Mouse (Mus musculus): Measurements from ENCODE around the gene Mybl2. TPM values are rescaled to one million over a fixed set of nuclear protein-coding genes. Genes with fewer than 3 reads are reported as not detected.
"Not testable (repeated sequence)": the region's sequence is repeated elsewhere in the genome, so short reads cannot be mapped to it uniquely, and the experiment has no call there.

The Mybl2 gene
- 1 to 10 TPM; 1.9 to 2.0 TPM for total RNA-seq (2021)
- long read RNA-seq, experiment 1, partial matches to known transcripts = 1 of 2 reads
- long read RNA-seq, experiment 1, other reads (novel, unspliced or antisense) = 0 of 2 reads
- long read RNA-seq, experiment 2 = 0 reads

DNA sequence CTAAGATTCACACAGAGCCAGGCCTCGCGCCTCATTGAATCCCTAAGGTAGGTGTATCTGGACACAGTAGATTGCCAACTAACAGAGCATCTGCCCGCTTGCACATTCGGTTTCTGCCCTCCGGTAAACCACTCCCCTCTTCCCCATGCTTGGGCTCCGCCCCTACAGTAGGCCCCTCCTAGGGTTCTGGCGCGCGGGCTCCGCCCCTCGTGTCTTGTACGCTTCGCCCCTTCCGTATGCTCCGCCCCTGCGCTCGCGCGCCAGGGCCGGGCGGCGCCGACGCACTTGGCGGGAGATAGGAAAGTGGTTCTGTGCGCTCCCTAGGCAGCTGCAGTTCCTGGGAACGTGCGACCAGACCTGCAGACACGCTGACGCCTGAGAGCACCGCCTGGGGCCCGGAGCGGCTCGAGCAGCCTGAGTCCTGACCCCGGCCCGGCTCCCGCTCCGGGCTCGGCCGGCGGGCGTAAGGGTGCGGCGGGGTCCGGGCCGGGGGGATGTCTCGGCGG lies at the start of gene Mybl2:
Mybl2 (plus strand) TSS at position 353 of the 506 bp plus-strand sequence.
- DNase-seq = peak; percentile 97

DNA sequence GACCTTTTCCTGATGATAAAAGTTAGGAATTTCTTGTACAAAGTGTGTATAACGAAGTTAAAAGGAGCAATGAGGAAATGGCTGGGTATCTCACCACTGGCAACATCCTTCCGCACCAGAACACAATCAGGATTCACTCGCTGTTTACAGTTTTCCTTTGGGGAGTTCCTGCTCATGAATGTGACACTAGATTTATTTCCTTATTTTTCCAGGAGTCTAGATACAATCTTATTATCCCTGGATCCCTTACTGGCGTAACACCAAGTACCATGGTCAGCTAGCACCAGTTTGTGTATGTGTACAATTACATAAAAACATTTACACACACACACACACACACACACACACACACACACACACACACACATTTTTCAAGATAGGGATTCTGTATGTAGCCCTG lies 47.2 kb upstream of the Mybl2 start:
- no peak for DNase-seq

DNA sequence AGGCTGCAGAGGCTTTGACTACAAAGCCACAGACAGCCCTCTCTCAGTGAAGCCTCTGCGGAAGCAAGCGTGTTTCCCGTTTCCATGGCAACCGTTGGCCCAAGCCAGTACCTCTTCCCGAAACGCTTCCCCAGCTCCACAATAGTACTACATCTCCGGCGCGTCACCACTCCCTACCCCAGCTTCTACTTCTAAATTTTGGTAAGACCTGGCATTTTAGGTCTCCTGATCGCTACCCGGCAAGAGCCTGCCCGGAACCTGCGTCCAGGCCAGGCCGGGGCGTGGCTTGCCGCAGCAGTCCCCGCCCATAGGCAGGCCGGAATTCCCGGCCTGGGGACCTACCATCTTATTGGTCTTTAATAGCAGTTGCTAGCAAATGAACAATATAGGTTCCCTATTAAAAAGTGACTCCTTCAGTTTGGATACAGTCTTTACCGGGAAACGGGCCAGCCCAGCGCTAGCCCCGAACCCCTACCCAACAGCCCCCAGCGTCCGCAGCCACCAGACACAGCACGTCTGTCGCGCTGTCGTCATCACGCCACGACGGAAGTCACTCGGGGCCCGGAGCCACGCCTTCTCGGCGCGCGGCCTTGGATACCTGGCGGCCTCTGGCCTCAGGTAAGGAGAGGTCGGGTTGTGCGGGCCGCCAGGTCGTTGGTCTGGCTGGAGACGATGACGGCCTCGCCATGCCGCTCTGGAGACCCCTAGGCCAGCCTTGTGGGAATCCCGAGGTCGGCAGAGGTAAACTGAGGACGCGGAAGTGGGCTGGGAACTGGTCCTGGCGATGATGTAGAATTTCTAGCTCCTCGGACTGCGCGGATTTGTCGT lies 37.4 kb upstream of the Mybl2 start, which contains the start of gene Ift52:
Ift52 (plus strand) TSS at position 439 of the 828 bp plus-strand sequence.
- DNase-seq = peak; percentile 92 to 93

DNA sequence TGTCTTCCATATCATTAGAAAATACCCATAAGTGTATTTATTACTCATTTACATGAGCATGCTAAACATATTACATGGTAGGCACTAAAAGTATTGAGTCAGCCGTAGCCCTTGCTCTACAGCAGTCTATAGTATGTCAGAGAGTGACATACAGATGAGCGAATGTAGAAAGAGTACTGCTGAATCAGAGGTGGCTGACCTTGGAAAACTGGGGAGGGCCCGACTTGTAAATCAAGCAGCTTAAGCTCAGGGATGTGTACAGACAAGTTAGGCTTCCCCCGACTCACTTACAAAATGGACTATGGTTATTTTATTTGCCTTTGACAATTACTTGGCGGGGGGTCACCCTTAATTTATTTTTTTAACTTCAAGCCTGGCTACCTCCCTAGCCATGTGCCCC lies 23.2 kb upstream of the Mybl2 start:
- DNase-seq = peak in 1 of 2 experiments; percentile 28

DNA sequence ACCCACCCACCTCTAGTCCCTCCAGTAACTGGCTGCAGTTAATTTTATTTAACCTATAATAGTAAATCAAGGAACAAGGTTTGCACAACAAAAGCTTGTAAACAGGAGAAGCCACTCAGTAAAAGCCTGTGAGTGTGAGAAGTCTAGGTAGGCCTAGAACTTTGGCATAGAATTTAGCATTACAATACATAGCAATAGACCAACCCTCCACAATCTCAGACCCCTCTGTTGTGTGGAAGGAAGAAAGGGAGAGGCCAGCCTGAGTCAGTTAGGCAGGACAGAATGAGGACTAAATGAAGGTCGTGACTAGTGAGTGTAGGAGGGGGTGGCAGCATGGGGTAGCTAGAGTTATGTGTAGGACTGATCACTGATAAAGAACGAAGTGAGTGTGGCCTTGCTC lies 22.7 kb upstream of the Mybl2 start:
- no peak for DNase-seq

DNA sequence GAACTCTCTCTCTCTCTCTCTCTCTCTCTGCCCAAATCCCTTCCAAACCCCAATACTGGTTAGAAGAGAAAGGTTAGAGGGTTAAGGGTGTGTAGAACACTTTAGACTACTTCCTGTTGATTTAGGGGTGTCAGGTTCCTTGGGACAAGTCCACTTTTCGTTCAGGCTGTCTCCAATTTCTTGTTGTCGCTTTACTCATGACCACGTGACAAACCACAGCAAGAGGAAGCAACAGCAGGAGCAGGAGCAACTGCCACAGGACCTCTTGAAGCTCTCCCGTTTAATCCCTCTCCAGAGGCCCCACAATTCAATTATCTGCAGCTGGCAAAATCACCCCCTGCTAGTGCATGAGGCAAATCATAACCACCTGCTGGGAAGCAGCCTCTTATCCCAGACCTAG lies 21.9 kb upstream of the Mybl2 start:
- no peak for DNase-seq

DNA sequence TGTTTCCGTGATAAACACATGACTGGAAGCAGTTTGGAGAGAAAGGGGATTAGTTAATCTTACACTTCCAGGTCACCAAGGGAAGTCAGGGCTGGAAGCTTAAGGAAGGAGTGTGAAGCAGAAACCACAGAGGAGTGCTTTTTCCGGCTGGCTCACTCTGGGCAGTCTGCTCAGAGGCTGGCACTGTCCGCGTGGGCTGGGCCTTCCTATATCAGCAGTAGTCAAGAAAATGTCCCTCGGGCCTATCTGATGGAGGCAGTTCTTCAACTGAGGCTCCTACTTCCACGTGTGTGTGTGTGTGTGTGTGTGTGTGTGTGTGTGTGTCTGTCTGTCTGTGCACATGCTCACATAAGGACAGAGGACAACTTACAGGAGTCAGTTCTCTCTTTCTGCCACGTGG lies 14.5 kb upstream of the Mybl2 start:
- no peak for DNase-seq

DNA sequence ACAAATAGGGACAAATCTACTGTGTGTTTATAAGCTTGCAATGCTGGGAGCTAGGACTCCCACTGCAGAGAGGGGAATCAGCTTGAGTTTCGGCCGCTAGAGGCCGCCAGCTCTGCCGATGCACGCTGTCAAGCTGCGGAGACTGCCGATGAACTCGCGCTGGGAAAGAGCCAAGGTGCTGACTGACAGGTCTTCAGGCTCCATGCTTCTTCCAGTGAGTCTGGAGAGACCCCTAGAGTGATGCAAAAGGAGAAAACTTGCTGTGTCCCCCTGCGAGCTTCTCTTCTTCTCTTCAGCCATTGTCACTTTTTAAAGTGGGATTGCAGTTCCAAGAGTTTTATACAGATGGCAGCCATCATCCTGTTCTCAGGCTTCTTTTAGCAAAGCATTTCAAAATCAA lies 6.4 kb upstream of the Mybl2 start:
- peak; percentile 81 to 88 for DNase-seq

DNA sequence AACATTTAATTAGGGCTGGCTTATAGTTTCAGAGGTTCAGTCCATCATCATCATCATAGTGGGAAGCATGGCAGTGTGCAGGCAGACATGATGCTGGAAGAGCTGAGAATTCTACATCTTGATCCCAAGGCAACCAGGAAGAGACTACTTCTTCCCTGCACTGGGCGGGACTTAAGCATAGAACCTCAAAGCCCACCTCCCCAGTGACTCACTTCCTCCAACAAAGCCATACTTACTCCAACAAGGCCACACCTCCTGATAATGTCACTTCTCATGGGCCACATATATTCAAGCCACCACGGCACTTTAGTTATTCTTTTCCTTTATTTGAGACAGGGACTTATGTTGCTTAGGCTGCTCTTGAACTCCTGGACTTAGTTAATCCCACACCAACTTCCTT lies 5.4 kb upstream of the Mybl2 start:
- no peak for DNase-seq

DNA sequence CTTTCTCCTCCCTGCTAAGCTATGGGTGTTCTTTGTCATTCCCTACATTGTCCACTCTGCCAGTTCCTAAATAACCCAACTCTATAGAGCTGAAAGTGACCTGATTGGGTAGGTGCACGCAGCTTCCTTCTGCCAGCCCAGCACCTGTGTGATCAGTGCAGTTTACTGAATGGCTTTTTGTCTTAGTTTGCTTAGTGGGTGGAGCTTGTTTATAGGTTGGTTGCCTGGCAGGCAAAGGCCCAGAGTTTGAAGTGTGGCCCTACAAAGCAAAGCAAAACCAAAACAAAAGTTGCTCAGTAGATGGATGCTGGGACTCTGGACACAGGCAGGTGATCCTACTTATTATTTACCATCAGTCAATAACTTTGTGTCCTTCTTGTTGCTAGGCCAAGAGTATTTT lies 2.8 kb upstream of the Mybl2 start:
- no peak for DNase-seq

DNA sequence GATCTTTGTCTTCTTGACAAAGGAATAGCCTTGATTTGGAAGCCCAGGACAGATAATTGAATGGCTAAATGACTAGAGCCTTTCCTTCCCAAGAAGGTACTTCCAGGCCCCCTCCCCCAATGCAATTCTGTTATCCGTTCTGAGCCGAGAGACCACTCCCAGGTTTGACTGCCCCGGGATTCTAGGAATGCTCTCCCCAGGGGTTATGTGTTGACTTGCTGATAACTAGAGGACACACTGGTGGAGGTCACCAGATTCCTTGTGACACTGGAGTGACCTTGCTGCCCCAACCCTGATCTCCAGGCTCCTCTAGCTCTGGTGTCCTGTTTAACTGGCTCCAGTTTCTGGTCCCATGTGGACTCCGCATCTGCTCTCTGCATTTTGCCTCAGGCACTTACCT lies 2.4 kb upstream of the Mybl2 start:
- no peak for DNase-seq

DNA sequence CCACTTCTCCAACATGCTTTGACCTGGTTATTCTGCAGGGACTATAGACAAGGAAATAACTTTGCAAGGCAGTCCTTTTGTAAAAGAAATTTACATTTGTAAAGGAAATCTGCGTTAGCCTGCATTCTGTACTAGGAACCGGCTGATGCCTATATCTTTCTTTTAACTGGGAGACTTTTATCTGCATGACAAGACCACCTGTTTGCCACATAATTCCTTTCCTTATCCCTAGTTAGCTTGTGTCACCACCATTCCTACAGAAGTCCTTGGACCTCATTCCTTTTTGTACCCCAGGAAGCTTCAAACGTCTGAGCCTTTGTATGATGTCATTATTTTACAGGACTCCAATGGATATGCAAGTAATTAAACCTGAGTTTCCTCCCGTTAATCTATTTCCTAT lies 1.7 kb upstream of the Mybl2 start:
- DNase-seq = no peak

DNA sequence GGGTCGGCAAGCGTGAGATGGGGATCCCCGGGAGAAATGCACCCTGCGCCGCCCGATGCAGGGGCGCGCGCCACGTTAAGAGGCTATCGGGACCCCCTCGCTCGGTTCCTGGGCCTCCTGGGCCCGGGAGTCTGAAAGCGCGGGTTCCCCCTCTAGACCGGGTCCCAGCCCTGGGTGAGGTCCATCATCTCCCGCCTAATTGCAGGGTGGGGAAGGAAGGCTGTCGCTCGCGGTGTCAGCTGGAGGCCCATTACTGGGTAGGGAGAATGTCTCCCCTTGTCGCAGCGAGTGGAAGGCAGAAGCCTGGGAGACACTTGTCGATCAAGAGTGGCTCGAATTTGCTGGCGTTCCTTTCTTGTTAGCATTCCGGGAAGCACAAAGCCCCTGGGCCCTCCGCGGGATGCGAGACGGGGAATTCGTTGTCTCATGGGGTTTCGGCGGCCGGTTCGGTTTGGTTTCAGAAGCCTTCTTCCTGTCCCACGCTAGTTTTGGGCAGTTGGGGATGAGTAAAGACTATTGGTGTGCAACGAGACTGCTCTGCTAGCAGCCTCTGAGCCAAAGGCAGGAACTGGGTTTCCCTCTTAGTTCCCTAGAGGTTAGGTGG lies 506 bp downstream of the Mybl2 start:
- DNase-seq = no peak

DNA sequence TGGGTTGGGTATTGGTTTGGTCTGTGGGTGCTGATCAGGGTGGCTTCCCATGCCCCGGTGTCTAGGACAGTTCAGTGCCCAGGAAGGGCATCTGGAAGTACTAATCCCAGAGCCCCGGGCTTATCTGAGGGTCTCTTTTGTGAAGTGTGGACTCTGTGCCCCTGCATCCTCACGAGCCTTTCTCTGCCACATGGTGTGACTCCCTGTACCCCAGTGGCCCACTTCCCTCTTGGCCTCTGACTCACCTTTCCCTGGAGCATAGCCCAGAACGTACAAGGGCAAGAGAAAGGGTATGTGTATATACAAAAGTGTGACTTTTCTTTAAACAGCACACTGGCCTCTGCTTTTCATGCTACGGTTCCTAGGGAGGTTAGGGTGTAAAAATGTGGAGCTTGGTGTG lies 1.2 kb downstream of the Mybl2 start:
- DNase-seq = peak; percentile 72 to 83

DNA sequence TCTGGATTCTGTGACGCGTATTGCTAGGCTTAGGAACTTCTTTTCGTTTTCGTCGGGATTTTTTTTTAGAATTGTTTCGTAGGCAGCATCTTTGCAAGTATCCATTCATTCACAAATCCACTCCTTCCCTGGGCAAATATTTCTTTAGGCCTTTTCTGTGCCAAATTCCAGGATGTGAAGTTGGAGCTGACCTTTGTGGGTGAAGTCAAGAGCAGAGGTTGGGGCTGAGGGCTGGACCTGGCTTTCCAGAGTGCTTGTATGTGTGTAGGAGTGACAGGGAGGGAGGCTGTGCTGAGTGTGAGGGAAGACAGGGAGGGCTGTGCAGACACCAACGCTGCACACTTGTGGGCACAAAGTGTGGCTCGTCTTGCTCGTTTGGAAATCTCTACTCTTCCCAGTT lies 2.1 kb downstream of the Mybl2 start:
- DNase-seq = no peak

DNA sequence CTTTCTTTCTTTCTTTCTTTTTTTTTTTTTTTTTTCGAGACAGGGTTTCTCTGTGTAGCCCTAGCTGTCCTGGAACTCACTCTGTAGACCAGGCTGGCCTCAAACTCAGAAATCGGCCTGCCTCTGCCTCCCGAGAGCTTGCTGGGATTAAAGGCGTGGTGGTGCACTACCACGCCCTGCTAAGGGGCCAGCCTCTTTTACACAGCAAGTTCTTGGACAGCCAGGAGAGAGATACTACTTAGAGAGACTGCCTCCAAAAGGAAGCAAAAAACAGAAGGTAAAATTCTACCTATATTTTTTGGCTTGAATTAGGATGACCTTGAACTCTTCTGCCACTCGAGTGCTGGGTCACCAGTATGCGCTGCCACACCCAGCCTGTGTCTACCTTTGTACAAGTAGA lies 4.5 kb downstream of the Mybl2 start:
- DNase-seq = not testable (repeated sequence)

DNA sequence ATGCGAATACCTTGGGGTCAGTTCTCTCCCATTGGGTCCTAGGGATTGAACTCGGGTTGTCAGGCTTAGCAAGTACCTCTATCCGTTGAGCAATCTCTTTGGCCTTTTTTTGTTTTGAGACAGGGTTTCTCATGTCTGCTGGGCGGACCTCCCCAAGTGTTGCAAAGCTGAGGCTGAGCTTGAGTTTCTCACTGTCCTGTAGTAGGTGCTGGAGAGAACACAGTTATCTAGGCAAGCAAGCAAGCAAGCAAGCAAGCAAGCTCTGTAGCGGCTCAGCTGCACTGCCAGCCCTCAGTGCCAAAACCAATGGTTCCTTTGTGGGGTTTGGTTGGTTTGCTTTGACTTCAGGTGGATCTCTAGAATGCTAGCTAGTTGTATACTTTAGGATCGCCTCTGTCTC lies 6.1 kb downstream of the Mybl2 start:
- DNase-seq = no peak

DNA sequence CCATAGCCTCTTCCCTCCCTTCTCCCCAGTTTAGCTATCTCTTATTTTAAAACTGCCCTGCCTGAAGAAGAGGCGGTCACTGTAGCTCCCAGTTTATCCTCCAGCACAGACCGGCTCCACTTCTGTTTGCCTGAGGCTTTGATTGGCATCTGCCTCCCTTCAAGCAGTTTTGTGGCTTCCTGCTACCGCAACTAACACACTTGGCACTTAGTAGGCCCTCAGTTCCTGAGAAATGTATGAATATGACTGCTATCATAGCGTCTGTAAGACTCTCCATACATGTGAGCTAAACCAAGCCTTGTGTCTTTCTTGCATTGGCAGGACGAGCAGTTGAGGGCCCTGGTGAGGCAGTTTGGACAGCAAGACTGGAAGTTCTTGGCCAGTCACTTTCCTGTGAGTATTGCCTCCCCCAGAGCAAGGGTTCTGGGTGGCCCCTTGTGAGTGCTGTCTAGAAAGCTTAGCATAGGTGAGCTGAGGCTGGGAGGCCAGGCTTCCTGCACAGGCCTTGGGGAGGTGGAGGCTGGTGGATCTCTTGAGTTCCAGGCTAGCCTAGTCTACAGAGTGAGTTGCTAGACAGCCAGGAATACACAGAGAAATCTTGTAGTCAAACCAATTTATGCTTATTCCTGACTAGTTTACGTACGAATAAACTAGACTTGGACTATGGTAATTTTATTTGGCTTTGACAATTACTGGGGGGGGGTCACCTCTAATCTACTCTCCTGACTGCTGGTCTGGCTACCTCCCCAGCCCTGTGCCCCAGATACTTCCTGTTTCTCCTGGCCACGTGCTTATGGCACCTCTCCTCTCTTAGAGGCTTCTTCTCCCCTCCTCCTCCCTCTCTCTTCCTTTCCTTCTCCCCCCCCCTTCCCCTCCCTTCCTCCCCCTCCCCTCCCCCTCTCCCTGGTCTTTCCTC lies 7.0 kb downstream of the Mybl2 start:
- DNase-seq = no peak

DNA sequence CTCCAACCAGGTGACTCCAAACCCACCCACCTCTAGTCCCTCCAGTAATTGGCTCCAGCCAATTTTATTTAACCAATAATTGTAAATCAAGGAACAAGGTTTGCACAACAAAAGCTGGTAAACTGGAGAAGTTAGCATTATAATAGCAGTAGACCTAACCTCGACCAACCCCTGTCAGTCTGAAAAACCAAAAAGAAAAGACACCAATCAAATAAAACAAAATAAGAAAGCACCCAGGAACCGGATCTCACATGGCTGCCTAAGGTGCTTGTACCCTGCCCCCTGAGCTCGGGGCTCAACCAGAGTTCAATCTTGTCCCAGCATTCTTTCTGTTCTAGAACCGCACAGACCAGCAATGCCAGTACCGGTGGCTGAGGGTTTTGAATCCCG lies 7.6 kb downstream of the Mybl2 start:
- no peak for DNase-seq

DNA sequence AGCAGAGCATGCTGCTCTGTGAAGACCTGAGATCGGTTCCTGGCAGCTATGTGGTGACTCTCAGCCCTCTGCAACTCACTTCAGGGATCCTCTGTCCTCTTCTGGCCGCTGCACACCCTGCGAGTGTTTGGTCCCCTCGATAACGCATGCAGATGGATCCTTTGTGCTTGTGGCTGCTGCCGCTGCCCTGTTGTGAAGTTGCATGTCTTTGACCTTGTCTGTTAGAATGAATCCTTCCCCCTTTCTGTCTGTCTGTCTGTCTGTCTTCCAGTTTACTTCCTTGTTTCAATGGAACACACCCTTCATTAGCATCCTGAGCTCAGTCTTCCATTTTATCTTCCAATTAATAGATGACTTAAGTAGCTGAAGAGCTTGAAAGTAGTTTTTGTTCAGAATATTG lies 11.8 kb downstream of the Mybl2 start:
- no peak for DNase-seq

DNA sequence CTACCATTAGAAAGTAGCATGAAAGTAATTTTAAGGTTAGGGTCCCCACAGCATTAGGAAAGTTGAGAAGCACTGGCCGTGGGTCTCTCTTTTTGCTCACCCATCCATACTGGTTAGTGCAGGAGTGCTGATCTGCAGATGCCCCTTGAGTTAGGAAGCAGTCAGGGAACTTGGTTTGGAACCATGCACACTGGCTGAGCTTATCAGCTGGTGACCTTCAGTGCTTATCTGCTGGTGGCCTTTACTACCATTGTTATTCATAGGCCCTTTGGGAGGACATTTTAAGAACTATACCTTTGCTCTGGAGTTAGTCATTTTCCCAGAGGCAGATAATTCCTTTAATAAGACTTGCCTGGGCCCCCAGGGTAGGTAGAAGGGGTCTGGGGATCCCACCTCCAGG lies 12.7 kb downstream of the Mybl2 start:
- DNase-seq = peak in 1 of 2 experiments; percentile 16

DNA sequence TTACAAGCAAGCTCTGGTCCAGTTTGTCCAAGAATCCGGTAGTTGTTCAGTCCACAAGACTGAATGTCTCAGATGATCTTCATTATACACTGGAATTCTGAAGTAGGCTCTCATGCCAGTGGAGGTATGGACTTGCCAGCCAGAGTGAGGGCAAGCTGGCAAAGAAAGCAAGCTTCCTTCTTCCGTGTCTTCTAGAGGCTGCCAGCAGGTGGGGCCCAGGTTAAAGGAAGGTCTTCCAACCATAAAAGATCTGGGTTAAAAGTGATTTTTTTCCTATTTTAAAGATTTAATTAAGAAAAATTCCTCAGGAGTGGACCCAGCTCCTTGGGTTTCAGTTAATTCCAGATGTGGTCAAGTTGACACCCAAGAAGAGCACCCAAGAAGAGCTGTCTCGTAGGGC lies 15.7 kb downstream of the Mybl2 start:
- no peak for DNase-seq
